Mouse (Mus musculus) ES-E14 (cell line): ENCODE measurements around the gene Zfp992.
"Not testable (repeated sequence)": the region's sequence is repeated elsewhere in the genome, so short reads cannot be mapped to it uniquely, and the experiment has no call there.

ENCODE experiments used
- HCFC1 ChIP-seq: IDR thresholded peaks from 2 replicates; pipeline ENCODE4 v1.6.1; 2012; ENCODE audit warnings: low read length, inconsistent platforms, borderline replicate concordance; ENCODE audit not compliant: insufficient read depth
- MAFK ChIP-seq: IDR thresholded peaks from 2 replicates; pipeline ENCODE4 v1.6.1; 2014; ENCODE audit warnings: mild to moderate bottlenecking, low read depth, low read length, inconsistent platforms; ENCODE audit not compliant: insufficient read depth

DNA sequence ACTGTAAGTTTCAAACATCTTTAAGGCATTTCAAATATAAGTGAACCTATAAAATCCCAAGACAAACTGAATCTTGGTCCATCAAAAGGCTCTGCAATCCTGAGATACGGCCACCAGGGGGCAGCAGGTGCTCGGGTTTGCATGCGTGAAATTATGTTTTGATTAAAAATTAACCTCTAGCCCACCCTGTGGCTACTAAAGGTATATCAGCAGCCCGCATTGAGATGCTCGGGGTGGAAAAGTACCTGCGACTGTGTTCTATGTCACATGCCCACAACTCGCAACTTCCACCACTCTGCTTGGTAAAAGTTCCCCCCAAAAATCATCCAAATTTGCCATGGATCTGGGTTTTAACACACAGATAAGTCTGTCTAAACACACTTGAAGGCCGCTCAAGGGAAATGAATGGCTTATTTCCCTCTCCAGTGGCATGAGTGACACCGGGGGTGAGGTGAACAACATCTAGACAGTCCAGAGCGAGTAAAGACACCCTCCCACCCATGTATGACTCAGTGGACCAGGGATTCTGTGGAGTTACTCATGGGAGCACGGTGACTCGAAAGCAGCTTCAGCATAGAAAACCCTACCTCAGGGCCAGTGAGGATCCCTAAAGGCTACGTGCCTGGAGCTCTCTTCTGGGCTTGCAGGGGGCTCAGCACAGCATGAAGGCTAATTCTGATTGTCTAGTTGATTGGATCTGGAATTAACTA, 34.9 kb downstream of the Zfp992 start:
- not testable (repeated sequence) for TF ChIP-seq MAFK, HCFC1
